Mouse (Mus musculus) stomach, postnatal 0 days (tissue): ENCODE results near the gene Rgs8. TPM values are rescaled to one million over a fixed set of nuclear protein-coding genes. Genes with fewer than 3 reads are reported as not detected.
A peak's percentile ranks its signal among the peaks of the same experiment; 100 is the strongest.

ENCODE experiments used
- ATAC-seq: fragments of 200-750 bp; cut with Nextera tagmentation; 2 replicates; pipeline ENCODE4 v1.8.0; 2017; ENCODE audit not compliant: low FRiP score, low TSS enrichment
- DNase-seq: peaks from one replicate; pipeline ENCODE4 v3.0.0-alpha.2; 2016; ENCODE audit warnings: low spot score
- H3K27ac ChIP-seq: fragments of 300-500 bp; sonication (generic); replicated peaks from 2 replicates; pipeline ENCODE4 v1.5.1; 2014; ENCODE audit warnings: mild to moderate bottlenecking, control low read depth
- H3K27me3 ChIP-seq: fragments of 300-500 bp; sonication (generic); 2 replicates; pipeline ENCODE4 v1.6.1; 2014; ENCODE audit warnings: low read length; ENCODE audit not compliant: control insufficient read depth, insufficient read depth
- H3K36me3 ChIP-seq: fragments of 300-500 bp; sonication (generic); 2 replicates; pipeline ENCODE4 v1.6.1; 2014; ENCODE audit warnings: low read length, mixed read lengths; ENCODE audit not compliant: control insufficient read depth, insufficient read depth
- H3K4me1 ChIP-seq: fragments of 300-500 bp; sonication (generic); replicated peaks from 2 replicates; pipeline ENCODE4 v1.6.1; 2014; ENCODE audit warnings: antibody characterized with exemption; ENCODE audit not compliant: control insufficient read depth, insufficient read depth
- H3K4me2 ChIP-seq: fragments of 300-500 bp; sonication (generic); replicated peaks from 2 replicates; pipeline ENCODE4 v1.6.1; 2014; ENCODE audit warnings: low read depth, mild to moderate bottlenecking, control low read depth, moderate library complexity
- H3K4me3 ChIP-seq: fragments of 300-500 bp; sonication (generic); 2 replicates; pipeline ENCODE4 v1.5.1; 2014; ENCODE audit warnings: low read depth, low read length, control low read depth
- H3K9ac ChIP-seq: fragments of 300-500 bp; sonication (generic); 2 replicates; pipeline ENCODE4 v1.6.1; 2014; ENCODE audit warnings: mild to moderate bottlenecking, low read length, control low read depth, mixed read lengths
- H3K9me3 ChIP-seq: fragments of 300-500 bp; sonication (generic); 2 replicates; pipeline ENCODE4 v1.6.1; 2016; ENCODE audit warnings: low read length; ENCODE audit not compliant: control insufficient read depth
- CTCF ChIP-seq: IDR thresholded peaks from 2 replicates; pipeline ENCODE4 v1.5.1; 2016; ENCODE audit warnings: antibody characterized with exemption, low read depth, mild to moderate bottlenecking, moderate library complexity
- EP300 ChIP-seq: optimal IDR thresholded peaks from 2 replicates; pipeline ENCODE3; 2016; ENCODE audit warnings: antibody characterized with exemption
- WGBS: fragments of 180-500 bp; shearing (Covaris S2); extraction: QIAGEN DNeasy Blood & Tissue Kit; methylation state at CpG from one replicate; pipeline ENCODE4 v1.1.7; 2014; 5-methylcytosine and 5-hydroxymethylcytosine counted together
- polyA plus RNA-seq: library from polyadenylated mRNA; unstranded; fragments of >200 nt; fragmentation: Nextera tagmentation; extraction: Ambion mirVana; gene quantifications from 2 replicates; pipeline ENCODE4 v1.2.1, GENCODE M21; 2015

Gene Rgs8
- polyA plus RNA-seq, 1 experiment from 2014 or later = 0.16 TPM

DNA sequence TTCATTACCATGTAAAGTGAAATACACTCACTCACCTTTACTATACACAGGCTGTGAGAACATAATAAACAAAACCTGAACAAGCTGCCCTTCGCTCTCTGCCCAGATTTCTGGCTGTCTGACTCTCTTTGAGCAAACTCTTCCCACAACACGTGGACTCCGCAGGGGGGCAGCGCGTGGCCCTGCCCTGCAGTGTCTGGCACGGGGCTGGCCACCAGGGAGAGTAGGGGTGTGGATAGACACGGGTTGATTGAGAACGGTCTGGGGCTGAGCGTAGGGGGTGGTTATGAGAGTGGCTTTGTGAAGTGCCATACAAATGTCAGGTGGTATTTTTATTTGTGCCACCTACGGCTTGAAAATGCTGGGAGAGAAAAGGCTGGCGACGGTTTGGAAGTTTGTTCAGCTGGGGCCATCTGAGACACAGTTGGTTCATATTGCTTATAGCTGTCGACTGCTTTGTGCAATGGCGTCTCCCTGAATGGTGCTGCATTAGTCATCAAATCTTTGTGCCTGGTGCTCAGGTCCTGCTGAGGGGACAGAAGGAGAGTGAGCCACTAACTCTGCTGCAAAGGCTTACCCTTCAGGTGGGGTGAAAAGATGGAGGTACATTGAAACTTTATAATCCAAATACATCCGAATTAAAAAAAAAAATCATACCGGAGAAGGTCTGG is 44.9 kb downstream of the Rgs8 start:
- DNase-seq (no peak), ATAC-seq (no peak)
- H3K36me3 ChIP-seq = no peaks in the 10 kb centered on the region
- 0 out of 2 replicates have a peak, but pooled peaks have one; percentile 4 for TF ChIP-seq CTCF
- TF ChIP-seq EP300 = no peak
- H3K9me3 ChIP-seq = no peaks in the 10 kb centered on the region
- no peak overlapping the region for H3K4me3 ChIP-seq
- H3K27ac ChIP-seq = no peak overlapping the region
- 75% methylated on average over 16 of the region's 16 CpGs for WGBS
- no peak overlapping the region for H3K4me2 ChIP-seq
- no peaks in the 10 kb centered on the region for H3K27me3 ChIP-seq
- H3K9ac ChIP-seq = no peak overlapping the region
- no peaks in the 10 kb centered on the region for H3K4me1 ChIP-seq

DNA sequence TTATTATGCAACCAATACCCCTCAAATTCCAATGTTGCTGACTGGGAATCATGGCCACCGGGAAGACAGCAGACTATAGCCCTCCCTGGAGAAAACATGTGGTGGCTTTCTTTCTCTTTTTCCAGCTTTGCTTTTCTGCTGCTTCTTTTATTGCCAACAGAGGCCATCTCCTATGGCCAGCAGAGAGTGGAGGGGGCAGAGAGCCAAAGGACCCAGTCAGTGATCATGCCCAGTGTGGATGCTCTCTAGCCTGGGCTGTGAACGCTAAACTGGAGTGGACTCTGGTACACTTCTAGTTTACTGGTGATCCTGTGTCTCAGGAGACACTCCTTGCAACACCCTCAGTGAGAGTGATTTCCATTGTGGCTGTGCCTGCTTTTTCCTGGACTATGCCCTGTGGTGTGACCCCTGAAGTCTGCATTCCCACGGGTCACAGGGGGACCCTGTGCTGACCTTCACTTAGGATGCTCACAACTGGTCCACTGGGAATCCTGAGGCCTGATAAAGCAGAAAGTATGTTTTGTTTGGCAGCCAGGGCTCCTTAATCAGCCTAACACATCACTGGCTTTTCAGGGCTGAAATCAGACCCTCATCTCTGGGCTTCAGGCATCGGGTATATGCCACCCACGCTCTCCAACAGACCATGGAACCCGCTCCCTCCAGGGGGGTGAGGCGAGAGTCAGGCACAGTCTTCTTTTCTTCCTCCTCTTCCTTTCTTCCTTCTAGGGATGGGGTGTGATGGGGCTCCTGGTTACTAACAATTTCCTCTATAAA is 45.7 kb downstream of the Rgs8 start:
- Histone ChIP-seq H3K4me3 (no peak overlapping the region), H3K36me3 (no peaks in the 10 kb centered on the region), H3K27ac (no peak overlapping the region), H3K27me3 (no peaks in the 10 kb centered on the region), H3K9me3 (no peaks in the 10 kb centered on the region), H3K4me2 (no peak overlapping the region), H3K4me1 (no peaks in the 10 kb centered on the region), H3K9ac (no peak overlapping the region)
- ATAC-seq = no peak
- no peak for TF ChIP-seq EP300
- no peak for TF ChIP-seq CTCF
- no peak for DNase-seq
- 70% methylated on average over 7 of the region's 7 CpGs for WGBS

DNA sequence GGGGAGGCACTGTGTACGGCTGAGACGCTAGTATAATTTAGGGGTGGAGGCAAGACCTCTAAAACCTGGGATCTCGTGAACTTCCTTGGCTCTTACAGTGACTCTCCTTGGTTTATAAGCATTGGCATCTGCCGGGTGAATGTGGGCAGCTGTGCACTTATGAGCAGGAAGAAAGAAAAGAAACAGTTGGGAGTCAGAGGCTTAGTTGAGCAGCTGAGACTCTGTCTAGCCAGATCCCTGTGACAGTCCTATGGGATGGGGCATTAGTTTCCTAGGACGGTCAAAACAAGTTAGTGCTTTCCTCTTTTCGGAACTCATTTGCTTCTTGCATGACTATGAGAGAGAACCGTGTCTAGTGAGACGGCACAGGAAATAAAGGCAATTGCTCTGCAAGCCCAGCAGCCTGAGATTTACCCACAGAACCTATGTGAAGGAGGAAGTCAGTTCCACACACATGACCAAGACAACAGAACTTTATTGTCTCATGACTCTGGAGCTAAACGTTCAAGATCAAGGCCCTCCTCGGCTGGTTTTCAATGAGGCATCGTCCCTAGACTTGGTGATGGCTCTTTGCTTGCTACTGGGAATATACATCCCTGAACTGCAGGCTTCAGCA is 47.7 kb downstream of the Rgs8 start:
- H3K4me1 ChIP-seq = no peaks in the 10 kb centered on the region
- 67% methylated on average over 11 of the region's 11 CpGs for WGBS
- TF ChIP-seq CTCF (no peak), EP300 (no peak)

DNA sequence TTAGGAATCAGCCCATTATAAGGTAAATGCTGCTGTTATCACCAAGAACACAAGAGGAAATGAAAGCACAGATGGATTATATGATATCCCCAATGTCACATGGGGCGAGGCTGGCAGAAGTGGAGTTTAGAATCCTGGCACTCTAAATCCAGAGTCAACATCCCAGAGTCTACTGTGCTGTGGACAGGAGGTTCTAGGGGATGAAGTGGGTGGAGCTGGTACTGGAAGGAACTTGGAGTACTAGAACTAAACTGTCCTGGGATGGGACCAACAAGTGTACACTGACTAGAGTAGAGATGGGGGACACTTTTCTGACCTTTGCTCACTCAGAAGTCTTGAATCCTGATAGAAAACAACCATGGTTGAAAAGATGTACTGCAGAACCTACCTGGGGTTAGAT is 48.6 kb downstream of the Rgs8 start:
- no peaks in the 10 kb centered on the region for H3K4me1 ChIP-seq
- DNase-seq (no peak), ATAC-seq (no peak)
- H3K9ac ChIP-seq = no peak overlapping the region
- 72% methylated on average over 1 of the region's 1 CpGs for whole genome bisulfite sequencing
- TF ChIP-seq EP300 (no peak), CTCF (no peak)
- H3K27me3 ChIP-seq = no peaks in the 10 kb centered on the region
- H3K9me3 ChIP-seq = no peaks in the 10 kb centered on the region
- H3K4me2 ChIP-seq = no peak overlapping the region
- no peak overlapping the region for H3K4me3 ChIP-seq
- H3K27ac ChIP-seq = no peak overlapping the region
- no peaks in the 10 kb centered on the region for H3K36me3 ChIP-seq

More for the DNA sequence above, 47.7 kb downstream of the Rgs8 start:
- ATAC-seq = no peak
- Histone ChIP-seq H3K36me3 (no peaks in the 10 kb centered on the region), H3K27me3 (no peaks in the 10 kb centered on the region), H3K4me2 (no peak overlapping the region), H3K9me3 (no peaks in the 10 kb centered on the region), H3K9ac (no peak overlapping the region), H3K4me3 (no peak overlapping the region), H3K27ac (no peak overlapping the region)
- DNase-seq = no peak

DNA sequence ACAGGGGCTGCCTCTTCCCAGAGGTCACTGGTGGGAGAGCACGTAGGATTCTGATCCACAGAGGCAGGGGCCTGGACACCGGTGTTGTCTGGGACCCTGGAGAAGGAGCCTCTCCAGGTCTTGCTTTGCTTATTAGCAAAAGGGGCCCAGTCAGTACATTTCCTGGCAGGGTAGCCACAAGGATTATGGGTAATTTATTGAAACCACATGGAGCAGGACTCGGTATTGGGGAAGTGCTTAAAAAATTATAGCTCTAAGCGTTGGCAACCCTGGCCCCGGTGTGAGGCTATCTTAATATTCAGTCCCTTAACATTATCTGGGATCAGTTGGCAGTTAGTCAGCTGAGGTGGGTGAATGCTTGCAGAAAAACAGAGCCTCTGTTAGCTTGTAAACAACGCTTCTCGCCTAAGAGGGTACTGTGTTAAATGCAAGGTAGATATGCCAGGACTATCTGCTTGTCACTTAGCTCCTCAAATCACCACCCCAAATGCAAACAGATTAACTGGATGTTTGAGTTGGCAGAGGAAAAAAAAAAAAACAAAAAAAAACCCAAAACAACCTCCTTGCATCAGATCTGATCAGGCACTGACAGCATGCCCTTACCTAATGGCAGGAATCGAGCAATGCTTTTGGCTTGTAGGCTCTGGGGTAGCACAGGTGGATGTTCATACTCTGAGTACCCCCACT is 49.5 kb downstream of the Rgs8 start:
- TF ChIP-seq EP300 (no peak), CTCF (no peak)
- WGBS = 69% methylated on average over 8 of the region's 8 CpGs

More for the DNA sequence above, 49.5 kb downstream of the Rgs8 start:
- ATAC-seq (no peak), DNase-seq (no peak)
- Histone ChIP-seq H3K4me3 (no peak overlapping the region), H3K9ac (no peak overlapping the region), H3K27me3 (no peaks in the 10 kb centered on the region), H3K36me3 (no peaks in the 10 kb centered on the region), H3K4me1 (no peaks in the 10 kb centered on the region), H3K9me3 (no peaks in the 10 kb centered on the region), H3K27ac (no peak overlapping the region), H3K4me2 (no peak overlapping the region)
